ENCODE assay signal across 8 mouse cellular contexts in the genomic region with DNA sequence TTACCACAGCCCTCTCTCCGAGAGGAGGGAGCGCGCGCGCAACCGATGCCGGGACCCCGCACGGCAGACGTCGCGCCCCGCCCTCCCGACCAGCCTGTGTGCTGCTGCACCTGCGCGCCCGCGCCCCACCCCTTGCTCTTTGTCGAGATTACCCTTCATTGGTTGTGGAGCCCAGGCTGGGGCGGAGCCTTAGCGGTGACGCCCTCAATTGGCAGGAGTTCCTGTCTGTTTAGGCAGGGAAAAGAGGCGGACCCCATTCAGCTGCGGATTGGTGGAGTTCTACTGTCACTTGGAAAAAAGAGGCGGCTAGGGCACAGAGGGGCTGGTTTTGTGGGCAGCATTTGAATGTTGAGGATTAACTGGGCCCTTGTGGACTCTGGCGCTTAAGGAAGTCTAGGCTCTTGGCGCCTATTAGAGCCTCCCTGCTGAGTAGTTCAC. TPM values are rescaled to one million over a fixed set of nuclear protein-coding genes. Genes with fewer than 3 reads are reported as not detected.
DNase-seq lines count a peak whose midpoint lies in the region; ATAC-seq and TF ChIP-seq lines count a peak whose summit lies in the region.

No protein-coding gene starts in this region.

- H3K4me1 ChIP-seq in bone marrow macrophage, adult 2 months (ENCODE audit: control insufficient read depth, insufficient read depth, low read length): peaks cover 7% of the 10 kb centered on the region
- H3K4me1 ChIP-seq in embryonic fibroblast, embryonic 13.5 days (ENCODE audit: control insufficient read depth, insufficient read depth, low read length): no peaks in the 10 kb centered on the region
- H3K4me1 ChIP-seq in kidney, embryonic 14.5 days (ENCODE audit: control insufficient read depth, insufficient read depth, low read length): no peaks in the 10 kb centered on the region
- H3K4me1 ChIP-seq in limb, embryonic 15.5 days: no peaks in the 10 kb centered on the region

- H3K9ac ChIP-seq in kidney, embryonic 14.5 days (ENCODE audit: low read depth, low read length): peak overlapping the region; percentile 85
- H3K9ac ChIP-seq in limb, embryonic 15.5 days: peak overlapping the region; percentile 52; the same call in 1 of the 2 replicates

- WGBS in kidney, embryonic 14.5 days: 25% methylated on average over 27 of the region's 27 CpGs
- WGBS in limb, embryonic 15.5 days: 19% methylated on average over 26 of the region's 27 CpGs

- peak; percentile 96 for DNase-seq in A20 (ENCODE audit: low read depth, low spot score)
- peak; percentile 98 for DNase-seq in heart, adult 9 months (ENCODE audit: low spot score in 2 of 2)
- peak; percentile 93 for DNase-seq in monocyte, adult 2 months (ENCODE audit: low read depth in 1 of 2, low spot score in 2 of 2)
- peak; percentile 96 to 98 for DNase-seq in spleen, postnatal 36 days (ENCODE audit: low spot score in 2 of 2)

- TF ChIP-seq POLR2A in bone marrow macrophage, adult 2 months (IDR thresholded peaks at IDR 0.05; ENCODE audit: borderline replicate concordance, low read depth, low read length): no peak
- peak; percentile 37 for TF ChIP-seq POLR2A in embryonic fibroblast, embryonic 13.5 days (IDR thresholded peaks at IDR 0.05; ENCODE audit: low read depth, low read length)

- H3K36me3 ChIP-seq in kidney, embryonic 14.5 days (ENCODE audit: control insufficient read depth, insufficient read depth, low read length): no peaks in the 10 kb centered on the region
- H3K36me3 ChIP-seq in limb, embryonic 15.5 days: no peaks in the 10 kb centered on the region

- peak overlapping the region; percentile 33 for H3K4me2 ChIP-seq in kidney, embryonic 14.5 days (replicated peaks; ENCODE audit: low read depth, low read length)
- H3K4me2 ChIP-seq in limb, embryonic 15.5 days: peak overlapping the region; percentile 44

- peak; percentile 99 for ATAC-seq in kidney, embryonic 14.5 days (ENCODE audit: low FRiP score, low TSS enrichment)
- peak; percentile 99 for ATAC-seq in limb, embryonic 15.5 days (ENCODE audit: insufficient number of reproducible peaks, low FRiP score, low TSS enrichment, low read depth)

- H3K9me3 ChIP-seq in kidney, embryonic 14.5 days (ENCODE audit: control insufficient read depth, low read length): no peaks in the 10 kb centered on the region
- no peaks in the 10 kb centered on the region for H3K9me3 ChIP-seq in limb, embryonic 15.5 days

- peak overlapping the region; percentile 96 for H3K4me3 ChIP-seq in bone marrow macrophage, adult 2 months (ENCODE audit: insufficient read depth, low read length)
- H3K4me3 ChIP-seq in embryonic fibroblast, embryonic 13.5 days (ENCODE audit: insufficient read depth, low read length): peak overlapping the region; percentile 67; the same call in 1 of the 2 replicates
- peak overlapping the region; percentile 58 for H3K4me3 ChIP-seq in kidney, embryonic 14.5 days (ENCODE audit: low read length)
- peak overlapping the region; percentile 58 for H3K4me3 ChIP-seq in limb, embryonic 15.5 days

- no peaks in the 10 kb centered on the region for H3K27me3 ChIP-seq in kidney, embryonic 14.5 days (ENCODE audit: control insufficient read depth, insufficient read depth, low read length)
- peaks cover 11% of the 10 kb centered on the region; the same call in 1 of the 2 replicates for H3K27me3 ChIP-seq in limb, embryonic 15.5 days

- TF ChIP-seq CTCF in bone marrow macrophage, adult 2 months (IDR thresholded peaks at IDR 0.05; ENCODE audit: low read depth, low read length): no peak
- no peak for TF ChIP-seq CTCF in embryonic fibroblast, embryonic 13.5 days (IDR thresholded peaks at IDR 0.05; ENCODE audit: borderline replicate concordance, insufficient read depth, low read length)

- H3K27ac ChIP-seq in bone marrow macrophage, adult 2 months (ENCODE audit: insufficient read depth, low read depth, low read length): peak overlapping the region; percentile 40; the same call in 1 of the 2 replicates
- H3K27ac ChIP-seq in embryonic fibroblast, embryonic 13.5 days (ENCODE audit: insufficient read depth, low read length): 0 out of 2 replicates have a peak overlapping the region, but pooled peaks have one; percentile 15
- peak overlapping the region; percentile 92 for H3K27ac ChIP-seq in kidney, embryonic 14.5 days (ENCODE audit: low read depth, low read length)
- peak overlapping the region; percentile 94 for H3K27ac ChIP-seq in limb, embryonic 15.5 days

RNA-seq across cellular contexts. Expression of a gene that starts 41.6 kb away (rescaled TPM):
- polyA plus RNA-seq in bone marrow macrophage, adult 2 months (2012; ENCODE audit: insufficient read depth, insufficient read length, missing spikeins): not detected in 2 replicates
- polyA plus RNA-seq in embryonic fibroblast, embryonic 13.5 days (2011; ENCODE audit: insufficient read length, low read depth, missing spikeins): not detected in 2 replicates
- polyA plus RNA-seq in kidney, embryonic 14.5 days (2014; fragmentation: Nextera tagmentation; extraction: Ambion mirVana): not detected in 2 replicates
- not detected in 2 replicates for polyA plus RNA-seq in limb, embryonic 15.5 days (2015; fragmentation: Nextera tagmentation; extraction: Ambion mirVana)

RNA-seq across cellular contexts. Expression of a gene that starts 49.5 kb away (rescaled TPM):
- polyA plus RNA-seq in bone marrow macrophage, adult 2 months (2012; ENCODE audit: insufficient read depth, insufficient read length, missing spikeins): 26.2 and 27.3 TPM in 2 replicates
- polyA plus RNA-seq in embryonic fibroblast, embryonic 13.5 days (2011; ENCODE audit: insufficient read length, low read depth, missing spikeins): 19.0 and 21.0 TPM in 2 replicates
- polyA plus RNA-seq in kidney, embryonic 14.5 days (2014; fragmentation: Nextera tagmentation; extraction: Ambion mirVana): 8.4 and 12.7 TPM in 2 replicates
- polyA plus RNA-seq in limb, embryonic 15.5 days (2015; fragmentation: Nextera tagmentation; extraction: Ambion mirVana): 10.6 and 12.1 TPM in 2 replicates

Comparison
In these comparisons a context has a peak if more than half of its experiments do, and no peak if none do; other contexts are left out.
1. Peak in every context shown above with its lines: DNase-seq, ATAC-seq, H3K4me3 ChIP-seq and H3K27ac ChIP-seq.
2. H3K27ac ChIP-seq: peak in every context shown above with its lines; median percentile 94 in limb, embryonic 15.5 days; 92 in kidney, embryonic 14.5 days; 40 in bone marrow macrophage, adult 2 months; 15 in embryonic fibroblast, embryonic 13.5 days.